Mouse (Mus musculus) liver, embryonic 14.5 days (tissue): Measurements from ENCODE around the gene Prmt7. TPM values are rescaled to one million over a fixed set of nuclear protein-coding genes. Genes with fewer than 3 reads are reported as not detected.

Experiments used
- ATAC-seq: fragments of 200-750 bp; cut with Nextera tagmentation; 2 replicates; pipeline ENCODE4 v1.8.0; 2017; ENCODE audit warnings: moderate number of reproducible peaks, mild to moderate bottlenecking, moderate library complexity; ENCODE audit not compliant: insufficient read depth
- DNase-seq, 3 experiments: peaks; one replicate each; pipeline ENCODE4 v3.0.0-alpha.2; 2012 to 2013; ENCODE audit warnings: low read depth in 3 of 3, low spot score in 3 of 3
- H3K27ac ChIP-seq: fragments of 300-500 bp; sonication (generic); 2 replicates; pipeline ENCODE4 v1.5.1; 2014; ENCODE audit warnings: moderate library complexity, mild to moderate bottlenecking, control low read depth, inconsistent platforms
- H3K27me3 ChIP-seq: fragments of 300-500 bp; sonication (generic); 2 replicates; pipeline ENCODE4 v1.6.1; 2014; ENCODE audit warnings: mild to moderate bottlenecking, low read length, moderate library complexity; ENCODE audit not compliant: control insufficient read depth, insufficient read depth
- H3K36me3 ChIP-seq: fragments of 300-500 bp; sonication (generic); replicated peaks from 2 replicates; pipeline ENCODE4 v1.6.1; 2014; ENCODE audit warnings: low read depth; ENCODE audit not compliant: control insufficient read depth, insufficient read depth
- H3K4me1 ChIP-seq, 2 experiments: fragments of 200-500 bp in 1 of 2; fragments of 300-500 bp in 1 of 2; sonication (generic) in 1 of 2; replicated peaks; 2 replicates each; pipeline ENCODE4 v1.6.1; 2012 to 2014; ENCODE audit warnings: antibody characterized with exemption in 1 of 2, inconsistent platforms in 1 of 2, low read length in 1 of 2; ENCODE audit not compliant: control insufficient read depth in 2 of 2, insufficient read depth in 2 of 2
- H3K4me2 ChIP-seq: fragments of 300-500 bp; sonication (generic); 2 replicates; pipeline ENCODE4 v1.6.1; 2014; ENCODE audit warnings: low read depth, mild to moderate bottlenecking, control low read depth, moderate library complexity
- H3K4me3 ChIP-seq, 2 experiments: fragments of 200-500 bp in 1 of 2; fragments of 300-500 bp in 1 of 2; sonication (generic) in 1 of 2; 2 replicates each; pipeline ENCODE4 v1.5.1; 2012 to 2014; ENCODE audit warnings: low read depth in 2 of 2, low read length in 2 of 2, mild to moderate bottlenecking in 2 of 2, control low read depth in 1 of 2, inconsistent platforms in 1 of 2, moderate library complexity in 1 of 2; ENCODE audit not compliant: insufficient read depth in 1 of 2
- H3K9ac ChIP-seq: fragments of 300-500 bp; sonication (generic); replicated peaks from 2 replicates; pipeline ENCODE4 v1.6.1; 2014; ENCODE audit warnings: mild to moderate bottlenecking, control low read depth, moderate library complexity
- H3K9me3 ChIP-seq: fragments of 300-500 bp; sonication (generic); 2 replicates; pipeline ENCODE4 v1.6.1; 2016; ENCODE audit warnings: low read length, mixed read lengths; ENCODE audit not compliant: control insufficient read depth
- CTCF ChIP-seq: IDR thresholded peaks from 2 replicates; pipeline ENCODE4 v1.5.1; 2016; ENCODE audit warnings: antibody characterized with exemption, low read depth, control low read depth
- EP300 ChIP-seq: IDR thresholded peaks from 2 replicates; pipeline ENCODE4 v1.6.1; 2016; ENCODE audit warnings: antibody characterized with exemption, low read depth
- WGBS: fragments of 180-500 bp; shearing (Covaris S2); extraction: QIAGEN DNeasy Blood & Tissue Kit; methylation state at CpG from one replicate; pipeline ENCODE4 v1.1.7; 2014; ENCODE audit not compliant: insufficient replicate concordance; 5-methylcytosine and 5-hydroxymethylcytosine counted together
- polyA plus RNA-seq, 2 experiments: library from polyadenylated mRNA; depleted of rRNA in 1 of 2; stranded (reverse) in 1 of 2; unstranded in 1 of 2; fragments of >200 nt; fragmentation: Nextera tagmentation in 1 of 2; extraction: Ambion mirVana in 1 of 2; gene quantifications; 2 replicates each; pipeline versions ENCODE4 v1.2.1 to v1.2.3; 2012 to 2014

Gene Prmt7
- polyA plus RNA-seq (2012; rRNA removed) = 10.2 and 11.1 TPM in 2 replicates
- 19.1 and 21.2 TPM in 2 replicates for polyA plus RNA-seq (2014; fragmentation: Nextera tagmentation; extraction: Ambion mirVana)

DNA sequence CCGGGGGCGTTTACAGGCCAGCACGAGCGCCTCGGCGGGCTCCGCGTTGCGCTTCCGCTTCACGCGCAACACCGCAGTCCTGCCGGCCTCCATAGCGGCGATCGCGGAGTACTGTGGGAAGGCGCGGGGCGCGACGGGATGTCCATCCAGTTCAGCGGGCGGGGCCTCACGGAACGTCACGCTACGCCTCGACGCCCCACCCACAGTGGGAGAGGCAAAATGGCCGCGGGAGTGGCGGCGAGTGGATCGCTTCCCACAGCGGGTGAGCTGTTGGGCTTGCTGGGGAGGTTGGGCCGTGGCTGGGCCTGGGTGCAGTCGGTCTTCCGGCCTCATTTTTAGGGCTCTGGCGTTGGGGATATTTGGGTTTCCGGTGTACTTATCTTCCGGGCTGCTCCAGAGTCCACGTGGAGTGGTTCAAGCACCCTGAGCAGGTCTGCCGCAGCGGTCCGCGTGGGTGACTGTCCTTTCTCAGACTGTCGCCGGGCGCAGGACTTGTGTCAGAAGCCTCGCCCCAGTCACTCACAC, at the start of gene Prmt7, which contains the start of gene Slc7a6os:
TSS of gene Prmt7 (plus strand) at position 116 of the 525 bp plus-strand sequence.
TSS of gene Slc7a6os (minus strand) at position 115 of the 525 bp plus-strand sequence.
- Histone ChIP-seq H3K4me3 (peak within 1 kb of the TSS; percentile 64 to 85), H3K27ac (peak within 1 kb of the TSS; percentile 47), H3K4me1 (peaks cover 4 to 6% of the 10 kb centered on the region in 2 experiments), H3K9me3 (no peaks in the 10 kb centered on the region), H3K4me2 (peak within 1 kb of the TSS; percentile 87), H3K27me3 (no peaks in the 10 kb centered on the region), H3K36me3 (peaks cover 16% of the 10 kb centered on the region), H3K9ac (peak within 1 kb of the TSS; percentile 84)
- ATAC-seq (peak; percentile 98), DNase-seq (peak; percentile 84 to 87 (median 84))
- TF ChIP-seq EP300 (no peak), CTCF (peak; percentile 12; the same call in 1 of the 2 replicates)
- WGBS = under 1% methylated on average over 52 of the region's 52 CpGs

DNA sequence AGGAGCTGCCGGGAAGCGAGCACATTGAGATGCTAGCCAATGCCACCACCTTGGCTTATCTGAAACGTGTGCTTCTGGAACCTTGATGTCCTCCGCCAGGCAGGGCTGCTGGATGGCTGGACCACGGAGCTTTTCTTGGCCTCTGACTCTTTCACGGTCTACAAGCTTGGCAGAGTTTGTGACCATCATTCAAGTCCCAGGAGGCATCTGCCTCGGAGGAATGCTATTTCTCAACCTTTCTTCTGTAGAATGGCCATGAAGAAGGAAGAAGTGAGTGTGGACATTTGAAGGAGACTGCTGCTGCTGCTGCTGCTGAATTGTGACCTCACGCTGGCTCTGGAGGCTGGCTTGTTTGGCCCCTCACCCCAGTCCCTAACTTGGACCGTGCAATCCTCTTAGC, 47.5 kb upstream of the Prmt7 start:
- Histone ChIP-seq H3K4me3 (no peak overlapping the region), H3K27ac (no peak overlapping the region), H3K4me1 (peaks cover 3% of the 10 kb centered on the region in 2 experiments; a peak in 2 of 4 replicates), H3K4me2 (no peak overlapping the region), H3K9ac (no peak overlapping the region), H3K27me3 (no peaks in the 10 kb centered on the region), H3K36me3 (peaks cover 2% of the 10 kb centered on the region; the same call in 1 of the 2 replicates), H3K9me3 (no peaks in the 10 kb centered on the region)
- ATAC-seq = no peak
- no peak for TF ChIP-seq CTCF
- no peak for TF ChIP-seq EP300
- WGBS = 75% methylated on average over 9 of the region's 9 CpGs
- no peak for DNase-seq

DNA sequence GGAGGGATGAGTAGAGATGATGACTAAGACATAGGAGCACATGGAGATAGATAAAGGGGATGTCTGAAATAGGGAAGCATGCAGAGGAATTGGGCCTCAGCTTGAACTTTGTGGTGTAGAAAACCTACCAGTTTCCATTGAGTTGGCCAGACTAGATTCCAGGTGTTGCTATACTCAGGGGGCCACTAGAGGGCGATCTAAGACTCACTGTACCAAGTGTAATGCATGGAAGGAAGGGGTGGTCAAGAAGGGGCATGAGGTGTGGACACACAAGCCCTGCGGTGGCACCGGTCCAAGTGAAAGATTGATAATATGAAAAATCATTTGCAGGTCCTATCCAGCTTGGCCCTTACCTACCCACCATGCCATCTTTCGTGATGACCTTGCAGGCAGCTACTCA, 45.3 kb upstream of the Prmt7 start:
- Histone ChIP-seq H3K27ac (no peak overlapping the region), H3K9ac (no peak overlapping the region), H3K36me3 (peaks cover 2% of the 10 kb centered on the region; the same call in 1 of the 2 replicates), H3K4me2 (no peak overlapping the region), H3K27me3 (no peaks in the 10 kb centered on the region), H3K4me1 (peaks cover 8% of the 10 kb centered on the region in 2 experiments), H3K4me3 (no peak overlapping the region), H3K9me3 (no peaks in the 10 kb centered on the region)
- ATAC-seq = no peak
- TF ChIP-seq EP300 = no peak
- TF ChIP-seq CTCF = peak; percentile 91
- 36% methylated on average over 4 of the region's 4 CpGs for WGBS
- peak in 1 of 3 experiments; percentile 52 for DNase-seq

DNA sequence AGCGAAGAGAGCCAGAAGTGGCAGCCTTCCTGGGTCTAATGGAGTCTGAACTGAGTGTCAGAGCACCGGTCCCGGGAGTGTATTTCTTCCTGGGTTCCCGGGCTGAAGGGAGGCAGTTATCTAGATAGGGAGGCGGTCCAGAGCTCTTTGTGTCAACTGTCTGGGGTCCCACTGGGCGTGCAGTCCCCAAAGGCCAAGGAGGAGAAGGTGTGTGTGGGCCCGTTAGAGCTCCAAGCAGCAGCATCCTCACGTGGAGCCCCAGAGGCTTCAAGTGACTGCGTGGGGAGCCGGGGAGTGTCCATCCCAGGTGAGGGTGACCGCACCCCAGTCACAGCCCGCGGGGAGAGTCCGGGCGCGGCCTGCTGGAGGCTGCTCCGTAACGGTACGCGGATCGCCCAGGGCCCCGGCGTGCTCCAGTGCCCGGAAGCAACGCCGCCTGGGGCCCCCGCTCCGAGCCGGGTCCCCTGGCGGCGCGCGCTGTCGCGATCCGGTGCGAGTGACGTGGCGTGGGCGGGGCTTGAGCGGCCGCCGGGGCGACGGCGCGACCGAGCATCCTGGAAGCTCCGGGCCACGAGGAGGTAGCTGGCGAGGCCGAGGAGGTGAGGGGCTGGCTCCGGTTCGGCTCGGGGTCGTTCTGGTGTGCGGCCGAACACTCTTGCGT, 42.2 kb upstream of the Prmt7 start, which contains the start of gene Slc7a6:
TSS of gene Slc7a6 (plus strand) at position 502 of the 661 bp plus-strand sequence.
- H3K36me3 ChIP-seq = no peaks in the 10 kb centered on the region; the same call in 1 of the 2 replicates

More for the DNA sequence above, 42.2 kb upstream of the Prmt7 start, which contains the start of gene Slc7a6:
- WGBS = under 1% methylated on average over 59 of the region's 59 CpGs
- no peaks in the 10 kb centered on the region for H3K27me3 ChIP-seq
- TF ChIP-seq EP300 (no peak), CTCF (no peak; the same call in 1 of the 2 replicates)
- no peak within 1 kb of the TSS for H3K27ac ChIP-seq
- H3K4me1 ChIP-seq = peaks cover 8% of the 10 kb centered on the region in 2 experiments
- H3K9me3 ChIP-seq = no peaks in the 10 kb centered on the region
- peak within 1 kb of the TSS; percentile 97 for H3K4me2 ChIP-seq
- H3K4me3 ChIP-seq = peak within 1 kb of the TSS; percentile 64 to 78
- DNase-seq = peak; percentile 60 to 65 (median 62)
- peak; percentile 88 for ATAC-seq
- H3K9ac ChIP-seq = peak within 1 kb of the TSS; percentile 74
